Mouse (Mus musculus): ENCODE measurements around the gene Phldb1. TPM values are rescaled to one million over a fixed set of nuclear protein-coding genes. Genes with fewer than 3 reads are reported as not detected.
A peak's percentile ranks its signal among the peaks of the same experiment; 100 is the strongest.

Phldb1 gene
- total RNA-seq, 2 experiments from 2014 or later = 132 to 141 TPM

- intact Hi-C loops (cut with DNase I) = no loop called here
- DNase-seq = no peak
Measured at GRCm38 (mm10) chr9:44711602-44712001, 23.4 kb downstream of the Phldb1 start.

GRCm38 (mm10) chr9:44710213-44710612, 24.8 kb downstream of the Phldb1 start:
- peak; percentile 56 for DNase-seq
- intact Hi-C loops (cut with DNase I) = no loop called here

- intact Hi-C loops (cut with DNase I) = no loop called here
- no peak for DNase-seq
Measured at GRCm38 (mm10) chr9:44709600-44709999, 25.4 kb downstream of the Phldb1 start.

GRCm38 (mm10) chr9:44708925-44709324, 26.1 kb downstream of the Phldb1 start:
- no peak for DNase-seq
- intact Hi-C loops (cut with DNase I) = no loop called here

- peak; percentile 77 for DNase-seq
- intact Hi-C loops (cut with DNase I) = no loop called here
Measured at GRCm38 (mm10) chr9:44708429-44708765, 26.6 kb downstream of the Phldb1 start.

GRCm38 (mm10) chr9:44707749-44708428, 27.1 kb downstream of the Phldb1 start:
- intact Hi-C loops (cut with DNase I) = no loop called here

GRCm38 (mm10) chr9:44699730-44700129, 35.3 kb downstream of the Phldb1 start:
- no peak for DNase-seq

More at GRCm38 (mm10) chr9:44707749-44708428, 27.1 kb downstream of the Phldb1 start:
- no peak for DNase-seq

GRCm38 (mm10) chr9:44699196-44699595, 35.8 kb downstream of the Phldb1 start:
- DNase-seq = no peak
- intact Hi-C loops (cut with DNase I) = no loop called here

More at GRCm38 (mm10) chr9:44699730-44700129, 35.3 kb downstream of the Phldb1 start:
- intact Hi-C loops (cut with DNase I) = no loop called here

GRCm38 (mm10) chr9:44697866-44698265, 37.1 kb downstream of the Phldb1 start:
- no peak for DNase-seq
- intact Hi-C loops (cut with DNase I) = no loop called here

GRCm38 (mm10) chr9:44693071-44693470, 41.9 kb downstream of the Phldb1 start:
- no peak for DNase-seq
- intact Hi-C loops (cut with DNase I) = no loop called here

GRCm38 (mm10) chr9:44691671-44692520, 43.1 kb downstream of the Phldb1 start:
- DNase-seq = peak; percentile 78
- intact Hi-C loops (cut with DNase I) = no loop called here

GRCm38 (mm10) chr9:44690641-44691040, 44.4 kb downstream of the Phldb1 start:
- no peak for DNase-seq
- intact Hi-C loops (cut with DNase I) = no loop called here

GRCm38 (mm10) chr9:44688013-44688412, 47.0 kb downstream of the Phldb1 start:
- peak; percentile 56 for DNase-seq
- intact Hi-C loops (cut with DNase I) = no loop called here

- DNase-seq = peak; percentile 94
- intact Hi-C loops (cut with DNase I) = no loop called here
Measured at GRCm38 (mm10) chr9:44686638-44687037, 48.4 kb downstream of the Phldb1 start.

- DNase-seq = peak; percentile 85
Measured at GRCm38 (mm10) chr9:44685346-44686330, 49.4 kb downstream of the Phldb1 start.

GRCm38 (mm10) chr9:44683046-44683445, 52.0 kb downstream of the Phldb1 start:
- intact Hi-C loops (cut with DNase I) = no loop called here
- DNase-seq = no peak

More at GRCm38 (mm10) chr9:44685346-44686330, 49.4 kb downstream of the Phldb1 start:
- intact Hi-C loops (cut with DNase I) = loop anchor here (2.0 kb wide), 1 partner anchor 29 kb away; no protein-coding TSS in a partner anchor

- DNase-seq = no peak
- intact Hi-C loops (cut with DNase I) = no loop called here
Measured at GRCm38 (mm10) chr9:44679565-44679964, 55.4 kb downstream of the Phldb1 start.

GRCm38 (mm10) chr9:44678288-44678871, 56.6 kb downstream of the Phldb1 start:
- DNase-seq = no peak
- intact Hi-C loops (cut with DNase I) = no loop called here

- no peak for DNase-seq
- intact Hi-C loops (cut with DNase I) = no loop called here
Measured at GRCm38 (mm10) chr9:44673005-44673404, 62.0 kb downstream of the Phldb1 start, which contains the start of gene Treh. Treh (plus strand) TSS chr9:44673233.

GRCm38 (mm10) chr9:44672291-44672865, 62.6 kb downstream of the Phldb1 start:
- no peak for DNase-seq
- intact Hi-C loops (cut with DNase I) = no loop called here
